Mouse (Mus musculus) G1E (cell line): ENCODE data around the gene Gm17364. TPM values are rescaled to one million over a fixed set of nuclear protein-coding genes. Genes with fewer than 3 reads are reported as not detected.

ENCODE experiments used
- ATAC-seq: 2 replicates; pipeline ENCODE4 v1.8.0; 2016; ENCODE audit warnings: mild to moderate bottlenecking; ENCODE audit not compliant: insufficient number of reproducible peaks, poor library complexity, low FRiP score, severe bottlenecking; ENCODE audit errors: extremely low read depth
- DNase-seq: peaks from one replicate; pipeline ENCODE4 v3.0.0; 2012; ENCODE audit warnings: low spot score
- H3K27me3 ChIP-seq: 2 replicates; pipeline ENCODE4 v1.6.1; 2012; ENCODE audit warnings: mild to moderate bottlenecking, low read length, inconsistent platforms; ENCODE audit not compliant: insufficient read depth
- H3K36me3 ChIP-seq: replicated peaks from 2 replicates; pipeline ENCODE3; 2012; ENCODE audit warnings: mild to moderate bottlenecking, inconsistent platforms
- H3K4me1 ChIP-seq: 2 replicates; pipeline ENCODE4 v1.6.1; 2012; ENCODE audit warnings: low read depth, low read length, inconsistent platforms, mixed read lengths; ENCODE audit not compliant: insufficient read depth
- H3K4me3 ChIP-seq: 2 replicates; pipeline ENCODE4 v1.5.1; 2012; ENCODE audit warnings: low read depth, mild to moderate bottlenecking, inconsistent platforms, low read length, moderate library complexity, mixed read lengths
- H3K9me3 ChIP-seq: replicated peaks from 2 replicates; pipeline ENCODE4 v1.6.1; 2012; ENCODE audit warnings: inconsistent platforms
- CTCF ChIP-seq: IDR thresholded peaks from 2 replicates; pipeline ENCODE4 v1.5.1; 2012; ENCODE audit warnings: low read depth, low read length, inconsistent platforms, mixed read lengths
- GATA1 ChIP-seq: IDR thresholded peaks from 2 replicates; pipeline ENCODE4 v1.6.1; 2012; ENCODE audit warnings: borderline replicate concordance, low read length, inconsistent platforms, mixed read lengths
- GATA2 ChIP-seq: IDR thresholded peaks from 2 replicates; pipeline ENCODE4 v1.6.1; 2012; ENCODE audit warnings: low read depth, low read length, inconsistent platforms, borderline replicate concordance
- POLR2AphosphoS5 ChIP-seq: IDR thresholded peaks from 2 replicates; pipeline ENCODE4 v1.6.1; 2012; ENCODE audit warnings: low read depth, low read length, inconsistent platforms; ENCODE audit not compliant: insufficient replicate concordance
- TAL1 ChIP-seq: conservative IDR thresholded peaks from 2 replicates; pipeline ENCODE4 v1.6.1; 2012; ENCODE audit warnings: low read depth, low read length, inconsistent platforms, mixed read lengths
- polyA plus RNA-seq: library from polyadenylated mRNA; stranded (reverse); fragments of >175 nt; gene quantifications from 2 replicates; pipeline ENCODE4 v1.2.3, GENCODE M21; 2012
- total RNA-seq, 2 experiments: library from RNA; stranded (forward) in 1 of 2; stranded (reverse) in 1 of 2; fragments of 200-1000 nt in 1 of 2; fragments of >200 nt in 1 of 2; fragmentation: Nextera tagmentation in 1 of 2; gene quantifications; 2 replicates each; pipeline ENCODE4 v1.2.3; 2014 to 2017

Gm17364 gene
- total and polyA plus RNA-seq, 3 experiments, result not detected

DNA sequence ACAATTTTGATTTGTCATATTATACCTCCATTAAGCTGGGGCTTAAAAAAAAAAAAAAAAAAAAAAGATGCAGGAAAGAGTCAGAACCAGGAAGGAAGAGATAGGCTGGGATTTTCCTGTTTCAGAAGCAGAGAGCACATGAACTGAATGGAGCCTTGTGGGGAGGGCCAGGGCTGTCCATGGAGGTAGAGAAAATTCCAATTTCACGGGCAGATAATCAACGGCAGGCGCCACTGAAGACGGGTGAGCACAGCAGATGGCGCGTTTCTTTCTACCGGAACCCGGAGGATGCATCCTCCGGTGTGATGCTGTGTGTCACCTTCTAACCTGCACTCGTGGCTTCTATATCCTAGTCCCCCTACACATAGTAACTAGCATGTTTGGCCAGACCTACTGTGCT is 22.6 kb upstream of the Gm17364 start:
- ATAC-seq, result no peak

DNA sequence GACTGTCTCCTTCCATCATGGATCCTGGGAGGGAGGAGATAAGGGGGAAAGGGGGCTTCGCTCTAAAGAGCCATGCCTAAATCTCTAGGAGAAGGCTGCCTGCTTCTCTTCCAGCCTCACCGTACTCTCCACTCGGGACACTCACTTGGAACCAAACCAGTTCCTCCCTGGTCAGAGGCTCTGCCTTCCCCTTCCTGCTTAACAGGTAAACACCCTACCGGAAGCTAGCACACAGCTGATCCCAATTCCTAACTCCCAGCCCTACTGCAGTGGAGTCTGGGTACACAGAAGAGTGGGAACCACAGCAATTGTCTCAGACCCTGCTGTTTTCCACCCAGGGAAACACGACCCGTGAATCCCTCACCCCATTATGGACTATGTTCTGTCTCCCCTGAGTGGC is 22.1 kb upstream of the Gm17364 start:
- no peaks in the 10 kb centered on the region for H3K36me3 ChIP-seq
- ATAC-seq, result no peak

More for the DNA sequence above, 22.6 kb upstream of the Gm17364 start:
- no peak for DNase-seq
- Histone ChIP-seq H3K4me3 (no peak overlapping the region), H3K9me3 (no peaks in the 10 kb centered on the region), H3K36me3 (no peaks in the 10 kb centered on the region), H3K27me3 (peaks cover 7% of the 10 kb centered on the region), H3K4me1 (no peaks in the 10 kb centered on the region)
- no peak for TF ChIP-seq POLR2AphosphoS5
- no peak for TF ChIP-seq GATA2

DNA sequence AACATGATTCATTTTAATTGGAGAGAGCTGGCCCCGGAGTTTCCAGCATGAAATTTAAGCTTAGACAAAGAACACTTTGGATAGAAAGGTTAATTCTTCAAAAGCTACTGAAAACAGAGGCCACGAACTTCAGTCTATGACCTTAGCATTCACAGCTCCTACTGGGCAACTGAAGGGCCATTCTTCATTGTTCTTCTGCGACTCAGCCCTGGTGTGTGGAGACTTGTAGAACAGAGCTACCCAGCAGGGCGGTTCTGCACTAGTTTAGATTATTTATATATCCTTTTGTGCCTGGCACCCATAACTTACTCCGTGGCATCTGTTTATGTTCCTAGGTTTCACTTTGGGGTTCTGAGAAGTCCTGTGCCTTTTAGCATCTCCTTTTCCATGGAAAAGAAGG is 19.8 kb upstream of the Gm17364 start:
- peaks cover 5% of the 10 kb centered on the region; the same call in 1 of the 2 replicates for H3K27me3 ChIP-seq
- ATAC-seq (no peak), DNase-seq (no peak)
- H3K9me3 ChIP-seq, result no peaks in the 10 kb centered on the region
- no peak for TF ChIP-seq POLR2AphosphoS5
- TF ChIP-seq CTCF, result no peak
- no peak for TF ChIP-seq TAL1
- no peak for TF ChIP-seq GATA1
- no peak for TF ChIP-seq GATA2
- H3K36me3 ChIP-seq, result no peaks in the 10 kb centered on the region
- no peak overlapping the region for H3K4me3 ChIP-seq
- H3K4me1 ChIP-seq, result no peaks in the 10 kb centered on the region

More for the DNA sequence above, 22.1 kb upstream of the Gm17364 start:
- TF ChIP-seq CTCF (no peak), POLR2AphosphoS5 (no peak), GATA2 (no peak), GATA1 (no peak), TAL1 (no peak)
- Histone ChIP-seq H3K4me3 (no peak overlapping the region), H3K4me1 (no peaks in the 10 kb centered on the region), H3K9me3 (no peaks in the 10 kb centered on the region), H3K27me3 (peaks cover 5% of the 10 kb centered on the region; the same call in 1 of the 2 replicates)
- DNase-seq, result no peak

DNA sequence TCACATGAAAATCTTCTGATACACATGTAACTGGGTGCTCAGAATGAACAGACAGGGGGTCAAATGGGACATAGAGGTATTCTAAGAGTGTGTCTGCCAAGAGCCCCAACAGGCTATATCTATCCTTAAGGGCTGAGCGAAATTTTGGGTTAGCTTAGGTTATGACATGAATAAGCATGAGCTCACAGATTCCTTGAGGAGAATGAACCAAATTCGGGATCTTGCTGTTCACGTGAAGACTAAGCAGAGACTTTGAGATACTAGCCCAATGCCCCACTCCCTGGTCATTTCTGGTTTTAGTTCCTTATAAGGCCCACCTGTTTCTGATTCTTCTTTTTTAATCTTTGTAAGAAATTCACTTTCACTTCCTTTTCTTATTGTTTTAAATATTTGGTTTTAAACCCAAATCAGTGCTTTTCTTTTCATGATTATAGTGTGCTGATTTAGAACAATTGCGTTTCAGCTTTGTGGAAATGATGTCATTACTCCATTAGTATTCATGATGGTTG is 17.7 kb upstream of the Gm17364 start:
- TF ChIP-seq POLR2AphosphoS5, result no peak
- TF ChIP-seq GATA2, result no peak
- no peak for TF ChIP-seq CTCF
- no peak for TF ChIP-seq GATA1
- TF ChIP-seq TAL1, result no peak
- H3K4me1 ChIP-seq, result no peaks in the 10 kb centered on the region
- no peak overlapping the region for H3K4me3 ChIP-seq
- H3K36me3 ChIP-seq, result no peaks in the 10 kb centered on the region
- H3K9me3 ChIP-seq, result no peaks in the 10 kb centered on the region
- ATAC-seq (no peak), DNase-seq (no peak)
- peaks cover 5% of the 10 kb centered on the region; the same call in 1 of the 2 replicates for H3K27me3 ChIP-seq

DNA sequence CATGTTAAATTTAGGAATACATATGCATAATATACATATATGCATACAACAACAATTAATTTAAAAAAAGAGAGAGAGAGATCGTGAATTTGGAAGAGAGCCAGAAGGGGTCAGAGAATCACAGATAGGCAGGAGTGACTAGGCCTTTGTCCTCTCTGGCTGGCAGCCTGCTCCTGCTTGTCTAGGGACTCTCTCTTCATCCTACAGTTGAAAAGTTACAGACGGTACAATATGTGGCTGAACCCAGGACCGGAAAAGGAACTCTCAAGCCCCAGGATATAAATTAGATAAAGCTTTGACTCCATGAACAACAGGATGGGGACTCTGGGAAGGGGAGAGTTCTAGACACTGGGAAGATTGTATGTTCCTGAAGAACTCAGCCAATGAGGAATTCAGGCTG is 12.5 kb upstream of the Gm17364 start:
- TF ChIP-seq CTCF (no peak), TAL1 (no peak), GATA1 (no peak), GATA2 (no peak), POLR2AphosphoS5 (no peak)
- no peaks in the 10 kb centered on the region for H3K9me3 ChIP-seq
- ATAC-seq (no peak), DNase-seq (no peak)
- no peak overlapping the region for H3K4me3 ChIP-seq
- H3K4me1 ChIP-seq, result no peaks in the 10 kb centered on the region
- H3K36me3 ChIP-seq, result no peaks in the 10 kb centered on the region
- no peaks in the 10 kb centered on the region for H3K27me3 ChIP-seq

DNA sequence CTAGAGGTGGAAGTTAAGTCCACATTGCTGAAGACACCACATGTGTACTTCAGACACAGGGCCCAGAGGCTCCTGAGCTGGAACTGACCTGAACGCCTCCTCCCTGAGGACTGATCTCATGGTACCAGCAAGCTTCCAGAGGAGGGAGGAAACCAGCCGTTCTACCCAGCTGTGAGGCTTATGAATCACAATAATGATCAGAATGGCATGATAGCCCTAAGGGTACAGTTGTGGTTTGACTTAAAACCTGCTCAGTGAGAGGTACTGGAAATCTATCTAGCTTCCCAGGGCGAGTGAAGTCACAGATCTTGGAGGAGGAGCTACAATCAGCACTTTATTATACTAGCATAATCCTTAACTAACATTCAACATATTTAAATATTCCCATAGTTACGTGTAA is 11.7 kb upstream of the Gm17364 start:
- TF ChIP-seq TAL1 (no peak), GATA1 (no peak), CTCF (no peak), GATA2 (no peak), POLR2AphosphoS5 (no peak)
- no peak for ATAC-seq
- Histone ChIP-seq H3K4me1 (no peaks in the 10 kb centered on the region), H3K9me3 (no peaks in the 10 kb centered on the region), H3K27me3 (no peaks in the 10 kb centered on the region; the same call in 1 of the 2 replicates), H3K36me3 (no peaks in the 10 kb centered on the region), H3K4me3 (no peak overlapping the region)
- DNase-seq, result no peak

DNA sequence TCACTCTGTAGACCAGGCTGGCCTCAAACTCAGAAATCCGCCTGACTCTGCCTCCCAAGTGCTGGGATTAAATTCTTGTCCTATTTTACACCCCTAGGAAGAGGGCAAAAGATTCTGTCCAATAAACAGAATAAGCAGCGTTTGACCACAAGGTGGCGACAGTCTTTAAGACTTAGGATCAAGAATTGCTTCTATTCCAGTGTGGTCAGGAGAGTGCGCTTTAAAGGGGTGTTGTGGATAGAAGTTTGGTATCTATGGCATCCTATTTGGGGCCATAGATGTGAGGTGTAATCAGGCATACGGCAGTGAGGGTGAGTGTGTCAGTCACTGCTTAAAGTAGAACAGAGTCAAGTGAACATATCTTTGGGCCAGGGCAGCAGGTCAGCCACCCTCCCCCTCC is 9.5 kb upstream of the Gm17364 start:
- DNase-seq, result peak; percentile 33
- H3K4me1 ChIP-seq, result no peaks in the 10 kb centered on the region
- H3K4me3 ChIP-seq, result no peak overlapping the region
- no peaks in the 10 kb centered on the region for H3K36me3 ChIP-seq
- H3K27me3 ChIP-seq, result no peaks in the 10 kb centered on the region; the same call in 1 of the 2 replicates
- H3K9me3 ChIP-seq, result no peaks in the 10 kb centered on the region
- no peak for ATAC-seq
- TF ChIP-seq GATA1 (no peak), CTCF (0 out of 2 replicates have a peak, but pooled peaks have one; percentile 8)
